Mouse (Mus musculus) MEL (cell line): ENCODE data around the gene Nxph4. TPM values are rescaled to one million over a fixed set of nuclear protein-coding genes. Genes with fewer than 3 reads are reported as not detected.

ENCODE experiments used
- DNase-seq: peaks from one replicate; pipeline ENCODE4 v3.0.0; 2011; ENCODE audit warnings: low read depth, low spot score
- H3K27ac ChIP-seq: 2 replicates; pipeline ENCODE4 v1.5.1; 2012; ENCODE audit warnings: low read depth, mild to moderate bottlenecking, control low read depth, low read length, moderate library complexity; ENCODE audit not compliant: control insufficient read depth
- H3K27me3 ChIP-seq, 2 experiments: fragments of 150-350 bp in 1 of 2; sonication (generic) in 1 of 2; 2 replicates each; pipeline ENCODE4 v1.6.1; 2012; ENCODE audit warnings: low read length in 2 of 2, mild to moderate bottlenecking in 2 of 2, improper control_type of control experiment in 1 of 2, moderate library complexity in 1 of 2; ENCODE audit not compliant: insufficient read depth in 2 of 2, control insufficient read depth in 1 of 2
- H3K36me3 ChIP-seq, 2 experiments: 2 replicates each; pipeline ENCODE4 v1.6.1; 2012 to 2014; ENCODE audit warnings: low read length in 2 of 2, improper control_type of control experiment in 1 of 2, inconsistent platforms in 1 of 2, mild to moderate bottlenecking in 1 of 2; ENCODE audit not compliant: insufficient read depth in 2 of 2, control insufficient read depth in 1 of 2
- H3K4me1 ChIP-seq, 2 experiments: fragments of 150-350 bp in 1 of 2; sonication (generic) in 1 of 2; 2 replicates each; pipeline ENCODE4 v1.6.1; 2012; ENCODE audit warnings: low read length in 2 of 2, improper control_type of control experiment in 1 of 2, mild to moderate bottlenecking in 1 of 2; ENCODE audit not compliant: insufficient read depth in 2 of 2, control insufficient read depth in 1 of 2
- H3K4me3 ChIP-seq, 2 experiments: fragments of 150-350 bp in 1 of 2; sonication (generic) in 1 of 2; 2 replicates each; pipeline ENCODE4 v1.5.1; 2012; ENCODE audit warnings: low read depth in 2 of 2, low read length in 2 of 2, mild to moderate bottlenecking in 2 of 2, moderate library complexity in 2 of 2, control low read depth in 1 of 2, improper control_type of control experiment in 1 of 2; ENCODE audit not compliant: control insufficient read depth in 1 of 2, insufficient read depth in 1 of 2
- H3K79me2 ChIP-seq: 2 replicates; pipeline ENCODE4 v1.6.1; 2012; ENCODE audit warnings: mild to moderate bottlenecking, low read length, moderate library complexity; ENCODE audit not compliant: control insufficient read depth, poor library complexity, insufficient read depth
- H3K9ac ChIP-seq: 2 replicates; pipeline ENCODE4 v1.6.1; 2012; ENCODE audit warnings: low read depth, mild to moderate bottlenecking, control low read depth, low read length, moderate library complexity; ENCODE audit not compliant: control insufficient read depth, poor library complexity, severe bottlenecking
- H3K9me3 ChIP-seq: fragments of 150-350 bp; sonication (generic); replicated peaks from 2 replicates; pipeline ENCODE4 v1.6.1; 2012; ENCODE audit warnings: mild to moderate bottlenecking, low read length, improper control_type of control experiment, moderate library complexity; ENCODE audit not compliant: insufficient read depth
- CHD1 ChIP-seq: IDR thresholded peaks from 2 replicates; pipeline ENCODE4 v1.6.1; 2012; ENCODE audit warnings: low read depth, mild to moderate bottlenecking, inconsistent platforms, low read length, improper control_type of control experiment
- CHD2 ChIP-seq: IDR thresholded peaks from 2 replicates; pipeline ENCODE4 v1.6.1; 2011; ENCODE audit warnings: low read length, improper control_type of control experiment
- CTCF ChIP-seq, 3 experiments: IDR thresholded peaks in 2 of 3; conservative IDR thresholded peaks in 1 of 3; 2 replicates each; pipeline ENCODE4 v1.5.1; 2011 to 2012; ENCODE audit warnings: low read length in 3 of 3, low read depth in 2 of 3, mild to moderate bottlenecking in 2 of 3, improper control_type of control experiment in 1 of 3, inconsistent platforms in 1 of 3, mixed read lengths in 1 of 3, moderate library complexity in 1 of 3; ENCODE audit not compliant: control insufficient read depth in 1 of 3, insufficient read depth in 1 of 3, poor library complexity in 1 of 3, severe bottlenecking in 1 of 3
- E2F4 ChIP-seq: IDR thresholded peaks from 2 replicates; pipeline ENCODE4 v1.6.1; 2011; ENCODE audit warnings: low read depth, low read length, improper control_type of control experiment, borderline replicate concordance
- ELF1 ChIP-seq: IDR thresholded peaks from 2 replicates; pipeline ENCODE4 v1.6.1; 2014; ENCODE audit warnings: low read depth, mild to moderate bottlenecking, inconsistent platforms, low read length, improper control_type of control experiment, moderate library complexity
- EP300 ChIP-seq, 2 experiments: IDR thresholded peaks; 2 replicates each; pipeline ENCODE4 v1.6.1; 2011; ENCODE audit warnings: improper control_type of control experiment in 2 of 2, low read length in 2 of 2, low read depth in 1 of 2, mild to moderate bottlenecking in 1 of 2
- ETS1 ChIP-seq: IDR thresholded peaks from 2 replicates; pipeline ENCODE4 v1.6.1; 2012; ENCODE audit warnings: low read depth, mild to moderate bottlenecking, inconsistent platforms, low read length, improper control_type of control experiment, moderate library complexity
- GABPA ChIP-seq: IDR thresholded peaks from 2 replicates; pipeline ENCODE4 v1.6.1; 2012; ENCODE audit warnings: low read depth, mild to moderate bottlenecking, inconsistent platforms, low read length, improper control_type of control experiment, moderate library complexity
- GATA1 ChIP-seq: IDR thresholded peaks from 2 replicates; pipeline ENCODE4 v1.6.1; 2011; ENCODE audit warnings: low read depth, low read length, improper control_type of control experiment
- HCFC1 ChIP-seq: IDR thresholded peaks from 2 replicates; pipeline ENCODE4 v1.6.1; 2012; ENCODE audit warnings: low read depth, mild to moderate bottlenecking, inconsistent platforms, low read length, improper control_type of control experiment, moderate library complexity
- JUND ChIP-seq: IDR thresholded peaks from 2 replicates; pipeline ENCODE4 v1.6.1; 2011; ENCODE audit warnings: low read depth, mild to moderate bottlenecking, improper control_type of control experiment, low read length
- KAT2A ChIP-seq: conservative IDR thresholded peaks from 2 replicates; pipeline ENCODE4 v1.6.1; 2012; ENCODE audit warnings: low read depth, low read length, improper control_type of control experiment, inconsistent platforms
- MEF2A ChIP-seq: IDR thresholded peaks from 2 replicates; pipeline ENCODE4 v1.6.1; 2014; ENCODE audit warnings: low read depth, mild to moderate bottlenecking, inconsistent platforms, low read length, improper control_type of control experiment; ENCODE audit not compliant: poor library complexity, insufficient replicate concordance, severe bottlenecking; ENCODE audit errors: extremely low read depth
- MXI1 ChIP-seq: IDR thresholded peaks from 2 replicates; pipeline ENCODE4 v1.6.1; 2011; ENCODE audit warnings: mild to moderate bottlenecking, low read depth, low read length, improper control_type of control experiment
- MYB ChIP-seq: IDR thresholded peaks from 2 replicates; pipeline ENCODE4 v1.6.1; 2011; ENCODE audit warnings: mild to moderate bottlenecking, low read depth, low read length, improper control_type of control experiment
- MYC ChIP-seq: IDR thresholded peaks from 2 replicates; pipeline ENCODE4 v1.6.1; 2011; ENCODE audit warnings: low read depth, mild to moderate bottlenecking, low read length, improper control_type of control experiment, moderate library complexity
- NRF1 ChIP-seq: IDR thresholded peaks from 2 replicates; pipeline ENCODE4 v1.6.1; 2014; ENCODE audit warnings: low read depth, mild to moderate bottlenecking, inconsistent platforms, low read length, improper control_type of control experiment, moderate library complexity; ENCODE audit not compliant: poor library complexity, insufficient read depth, severe bottlenecking
- POLR2A ChIP-seq, 2 experiments: IDR thresholded peaks; 2 replicates each; pipeline ENCODE4 v1.6.1; 2011 to 2012; ENCODE audit warnings: low read length in 2 of 2, mild to moderate bottlenecking in 2 of 2, control low read depth in 1 of 2, improper control_type of control experiment in 1 of 2, low read depth in 1 of 2, moderate library complexity in 1 of 2; ENCODE audit not compliant: control insufficient read depth in 1 of 2, insufficient read depth in 1 of 2, poor library complexity in 1 of 2
- POLR2AphosphoS2 ChIP-seq: IDR thresholded peaks from 2 replicates; pipeline ENCODE4 v1.6.1; 2011; ENCODE audit warnings: low read length, improper control_type of control experiment
- POLR2AphosphoS5 ChIP-seq: IDR thresholded peaks from 2 replicates; pipeline ENCODE4 v1.6.1; 2012; ENCODE audit warnings: low read depth, borderline replicate concordance, mild to moderate bottlenecking, inconsistent platforms, low read length, moderate library complexity, mixed read lengths
- RAD21 ChIP-seq: IDR thresholded peaks from 2 replicates; pipeline ENCODE4 v1.6.1; 2011; ENCODE audit warnings: mild to moderate bottlenecking, low read depth, low read length, improper control_type of control experiment
- RCOR1 ChIP-seq: IDR thresholded peaks from 2 replicates; pipeline ENCODE4 v1.6.1; 2012; ENCODE audit warnings: low read depth, mild to moderate bottlenecking, inconsistent platforms, low read length, improper control_type of control experiment
- SIN3A ChIP-seq: IDR thresholded peaks from 2 replicates; pipeline ENCODE4 v1.6.1; 2012; ENCODE audit warnings: low read length, improper control_type of control experiment, inconsistent platforms
- SMC3 ChIP-seq: IDR thresholded peaks from 2 replicates; pipeline ENCODE4 v1.6.1; 2011; ENCODE audit warnings: low read depth, low read length, improper control_type of control experiment
- TAL1 ChIP-seq: IDR thresholded peaks from 2 replicates; pipeline ENCODE4 v1.6.1; 2012; ENCODE audit warnings: mild to moderate bottlenecking, inconsistent platforms, low read length, moderate library complexity, mixed read lengths
- TBP ChIP-seq: IDR thresholded peaks from 2 replicates; pipeline ENCODE4 v1.8.0; 2011; ENCODE audit warnings: low read depth, low read length, improper control_type of control experiment
- TCF12 ChIP-seq: IDR thresholded peaks from 2 replicates; pipeline ENCODE4 v1.6.1; 2014; ENCODE audit warnings: low read depth, mild to moderate bottlenecking, inconsistent platforms, low read length, improper control_type of control experiment, moderate library complexity
- UBTF ChIP-seq: IDR thresholded peaks from 2 replicates; pipeline ENCODE4 v1.6.1; 2012; ENCODE audit warnings: low read depth, mild to moderate bottlenecking, inconsistent platforms, low read length, improper control_type of control experiment, moderate library complexity, borderline replicate concordance; ENCODE audit not compliant: insufficient read depth
- USF1 ChIP-seq: IDR thresholded peaks from 2 replicates; pipeline ENCODE4 v1.6.1; 2014; ENCODE audit warnings: low read depth, mild to moderate bottlenecking, inconsistent platforms, low read length, improper control_type of control experiment, moderate library complexity
- USF2 ChIP-seq, 2 experiments: IDR thresholded peaks; 2 replicates each; pipeline ENCODE4 v1.6.1; 2011 to 2012; ENCODE audit warnings: improper control_type of control experiment in 2 of 2, low read length in 2 of 2, borderline replicate concordance in 1 of 2, inconsistent platforms in 1 of 2, low read depth in 1 of 2, mild to moderate bottlenecking in 1 of 2; ENCODE audit not compliant: insufficient read depth in 1 of 2
- ZC3H11A ChIP-seq: IDR thresholded peaks from 2 replicates; pipeline ENCODE4 v1.6.1; 2012; ENCODE audit warnings: low read depth, mild to moderate bottlenecking, inconsistent platforms, low read length, improper control_type of control experiment
- ZKSCAN1 ChIP-seq: IDR thresholded peaks from 2 replicates; pipeline ENCODE4 v1.6.1; 2012; ENCODE audit warnings: low read depth, mild to moderate bottlenecking, inconsistent platforms, low read length, improper control_type of control experiment, moderate library complexity
- ZMIZ1 ChIP-seq: IDR thresholded peaks from 2 replicates; pipeline ENCODE4 v1.6.1; 2012; ENCODE audit warnings: low read depth, mild to moderate bottlenecking, inconsistent platforms, low read length, improper control_type of control experiment, moderate library complexity
- polyA plus RNA-seq, 2 experiments: library from polyadenylated mRNA; stranded (reverse) in 1 of 2; unstranded in 1 of 2; fragments of >175 nt in 1 of 2; fragments of >200 nt in 1 of 2; gene quantifications; 2 replicates each; pipeline versions ENCODE4 v1.2.1 to v1.2.4; 2012; ENCODE audit warnings: low replicate concordance in 2 of 2, low read depth in 1 of 2; ENCODE audit not compliant: insufficient read length in 2 of 2, insufficient read depth in 1 of 2, missing spikeins in 1 of 2
- total RNA-seq: library from RNA; depleted of rRNA; stranded (reverse); fragments of 300-350 nt; gene quantifications from 2 replicates; pipeline ENCODE4 v1.2.3, GENCODE M21; 2012

Gene Nxph4
- total and polyA plus RNA-seq, 3 experiments: 0.24 TPM; not detected in 2

- TF ChIP-seq RAD21 (no peak), GABPA (no peak), POLR2AphosphoS5 (no peak), JUND (no peak), CHD1 (no peak), ELF1 (peak; percentile 55), MXI1 (peak; percentile 98), CTCF (IDR thresholded peaks at IDR 0.05 in 2 of 3, conservative IDR thresholded peaks at IDR 0.05 in 1 of 3; ENCODE audit: control insufficient read depth in 1 of 3, insufficient read depth in 1 of 3, low read depth in 2 of 3, low read length in 3 of 3, poor library complexity in 1 of 3, severe bottlenecking in 1 of 3) (no peak), SIN3A (peak; percentile 82), EP300 (IDR thresholded peaks at IDR 0.05; ENCODE audit: low read depth in 1 of 2, low read length in 2 of 2) (no peak), HCFC1 (peak; percentile 97), UBTF (no peak), ETS1 (0 out of 2 replicates have a peak, but pooled peaks have one; percentile 3), RCOR1 (no peak), GATA1 (no peak), ZC3H11A (no peak), CHD2 (peak; percentile 85), USF1 (no peak; the same call in 1 of the 2 replicates), SMC3 (no peak), TBP (peak; percentile 94), POLR2AphosphoS2 (peak; percentile 87; the same call in 1 of the 2 replicates), USF2 (IDR thresholded peaks at IDR 0.05; ENCODE audit: borderline replicate concordance in 1 of 2, insufficient read depth in 1 of 2, low read depth in 1 of 2, low read length in 2 of 2) (no peak), ZMIZ1 (peak; percentile 86)
Measured at GRCm38 (mm10) chr10:127522088-127522581, 12.2 kb downstream of the Nxph4 start, which contains the start of gene Shmt2 (continued).

GRCm38 (mm10) chr10:127521611-127522080 lies 12.7 kb downstream of the Nxph4 start:
- Histone ChIP-seq H3K4me3 (peak overlapping the region; percentile 65 to 87), H3K36me3 (peaks cover 0 to 24% of the 10 kb centered on the region in 2 experiments; a peak in 3 of 4 replicates), H3K9me3 (no peaks in the 10 kb centered on the region), H3K27ac (peak overlapping the region; percentile 97), H3K9ac (peak overlapping the region; percentile 96), H3K4me1 (peaks cover 2 to 21% of the 10 kb centered on the region in 2 experiments; a peak in 3 of 4 replicates), H3K27me3 (no peaks in the 10 kb centered on the region), H3K79me2 (peaks cover 29% of the 10 kb centered on the region)
- DNase-seq: peak; percentile 86
- TF ChIP-seq MEF2A: no peak
- TF ChIP-seq ETS1: 0 out of 2 replicates have a peak, but pooled peaks have one; percentile 11
- TF ChIP-seq UBTF: no peak
- TF ChIP-seq KAT2A: no peak; the same call in 1 of the 2 replicates
- TF ChIP-seq TAL1: peak; percentile 71
- TF ChIP-seq ZKSCAN1: no peak
- no peak for TF ChIP-seq HCFC1
- TF ChIP-seq E2F4: peak; percentile 98
- TF ChIP-seq EP300 (IDR thresholded peaks at IDR 0.05; ENCODE audit: low read depth in 1 of 2, low read length in 2 of 2): peak in 1 of 2 experiments; percentile 58; a peak in 1 of 4 replicates
- TF ChIP-seq MYC: no peak
- TF ChIP-seq CHD1: peak; percentile 88; the same call in 1 of the 2 replicates
- TF ChIP-seq NRF1: no peak
- TF ChIP-seq TCF12: peak; percentile 34; the same call in 1 of the 2 replicates
- no peak for TF ChIP-seq SMC3
- peak; percentile 62; the same call in 1 of the 2 replicates for TF ChIP-seq POLR2AphosphoS5
- TF ChIP-seq POLR2A (IDR thresholded peaks at IDR 0.05; ENCODE audit: control insufficient read depth in 1 of 2, insufficient read depth in 1 of 2, low read depth in 1 of 2, low read length in 2 of 2, poor library complexity in 1 of 2): no peak
- no peak for TF ChIP-seq MYB
